Mouse (Mus musculus): Measurements from ENCODE around the gene Kdm2b. TPM values are rescaled to one million over a fixed set of nuclear protein-coding genes. Genes with fewer than 3 reads are reported as not detected.

Gene Kdm2b
- polyA plus RNA-seq, 1 experiment = 10.1 TPM

- H3K79me2 ChIP-seq (ENCODE audit: control insufficient read depth, insufficient read depth) = peaks cover under 1% of the 10 kb centered on the region
- no peaks in the 10 kb centered on the region for H3K27me3 ChIP-seq (ENCODE audit: control insufficient read depth, insufficient read depth, insufficient read length)
- no peak overlapping the region for H3ac ChIP-seq (ENCODE audit: control insufficient read depth, insufficient read length)
- no peak overlapping the region for H3K4me2 ChIP-seq (ENCODE audit: low read depth)
- no peak overlapping the region for H3K4me3 ChIP-seq
- no peak for TF ChIP-seq TCF12 (IDR thresholded peaks at IDR 0.05; ENCODE audit: insufficient read depth, poor library complexity, severe bottlenecking)
- no peak for TF ChIP-seq E2F4 (IDR thresholded peaks at IDR 0.05; ENCODE audit: insufficient read depth)
- TF ChIP-seq REST (IDR thresholded peaks at IDR 0.05; ENCODE audit: insufficient read depth, insufficient read length) = no peak
- no peaks in the 10 kb centered on the region for H3K36me3 ChIP-seq (ENCODE audit: control insufficient read depth, insufficient read depth)
Measured at GRCm38 (mm10) chr5:122893270-122893669, 96.4 kb downstream of the Kdm2b start.

GRCm38 (mm10) chr5:122890396-122890795 is 99.2 kb downstream of the Kdm2b start:
- no peak for TF ChIP-seq POLR2A (IDR thresholded peaks at IDR 0.05; ENCODE audit: insufficient read length, low read depth)
- TF ChIP-seq MAX (IDR thresholded peaks at IDR 0.05; ENCODE audit: low read depth) = no peak
- no peak for TF ChIP-seq MYOD1 (IDR thresholded peaks at IDR 0.05; ENCODE audit: control insufficient read depth in 1 of 3, insufficient read length in 2 of 3, low read depth in 2 of 3)
- TF ChIP-seq TCF12 (IDR thresholded peaks at IDR 0.05; ENCODE audit: insufficient read depth, poor library complexity, severe bottlenecking) = no peak
- no peak for TF ChIP-seq MYOG (IDR thresholded peaks at IDR 0.05; ENCODE audit: control insufficient read depth in 1 of 3, insufficient read depth in 1 of 3, insufficient read length in 2 of 3, low read depth in 2 of 3)
- TF ChIP-seq REST (IDR thresholded peaks at IDR 0.05; ENCODE audit: insufficient read depth, insufficient read length) = no peak
- no peaks in the 10 kb centered on the region for H3K27me3 ChIP-seq (ENCODE audit: control insufficient read depth, insufficient read depth, insufficient read length)
- H3K79me2 ChIP-seq (ENCODE audit: control insufficient read depth, insufficient read depth) = peaks cover under 1% of the 10 kb centered on the region
- H3K4me3 ChIP-seq = no peak overlapping the region
- H3K36me3 ChIP-seq (ENCODE audit: control insufficient read depth, insufficient read depth) = no peaks in the 10 kb centered on the region
- H3K4me2 ChIP-seq (ENCODE audit: low read depth) = no peak overlapping the region
- H3ac ChIP-seq (ENCODE audit: control insufficient read depth, insufficient read length) = no peak overlapping the region

- Histone ChIP-seq H3K27me3 (ENCODE audit: control insufficient read depth, insufficient read depth, insufficient read length) (no peaks in the 10 kb centered on the region), H3K4me3 (no peak overlapping the region), H3K36me3 (ENCODE audit: control insufficient read depth, insufficient read depth) (no peaks in the 10 kb centered on the region), H3K4me2 (ENCODE audit: low read depth) (no peak overlapping the region), H3K79me2 (ENCODE audit: control insufficient read depth, insufficient read depth) (peaks cover 7% of the 10 kb centered on the region), H3ac (ENCODE audit: control insufficient read depth, insufficient read length) (no peak overlapping the region)
- TF ChIP-seq MAX (IDR thresholded peaks at IDR 0.05; ENCODE audit: low read depth) (no peak), SRF (IDR thresholded peaks at IDR 0.05; ENCODE audit: control insufficient read depth, insufficient read length, low read depth) (no peak), REST (IDR thresholded peaks at IDR 0.05; ENCODE audit: insufficient read depth, insufficient read length) (no peak), E2F4 (IDR thresholded peaks at IDR 0.05; ENCODE audit: insufficient read depth) (no peak), POLR2AphosphoS2 (IDR thresholded peaks at IDR 0.05; ENCODE audit: insufficient read length, low read depth) (no peak), MYOD1 (IDR thresholded peaks at IDR 0.05; ENCODE audit: control insufficient read depth in 1 of 3, insufficient read length in 2 of 3, low read depth in 2 of 3) (no peak), MYOG (IDR thresholded peaks at IDR 0.05; ENCODE audit: control insufficient read depth in 1 of 3, insufficient read depth in 1 of 3, insufficient read length in 2 of 3, low read depth in 2 of 3) (no peak), CEBPB (IDR thresholded peaks at IDR 0.05; ENCODE audit: insufficient read depth, poor library complexity, severe bottlenecking) (no peak), POLR2A (IDR thresholded peaks at IDR 0.05; ENCODE audit: insufficient read length, low read depth) (no peak), USF1 (IDR thresholded peaks at IDR 0.05; ENCODE audit: low read depth) (no peak), TCF12 (IDR thresholded peaks at IDR 0.05; ENCODE audit: insufficient read depth, poor library complexity, severe bottlenecking) (no peak)
Measured at GRCm38 (mm10) chr5:122888612-122889214, 100.9 kb downstream of the Kdm2b start.

- Histone ChIP-seq H3ac (ENCODE audit: control insufficient read depth, insufficient read length) (no peak overlapping the region), H3K27me3 (ENCODE audit: control insufficient read depth, insufficient read depth, insufficient read length) (no peaks in the 10 kb centered on the region), H3K79me2 (ENCODE audit: control insufficient read depth, insufficient read depth) (peaks cover 7% of the 10 kb centered on the region), H3K36me3 (ENCODE audit: control insufficient read depth, insufficient read depth) (no peaks in the 10 kb centered on the region), H3K4me3 (no peak overlapping the region), H3K4me2 (ENCODE audit: low read depth) (no peak overlapping the region)
- TF ChIP-seq CEBPB (IDR thresholded peaks at IDR 0.05; ENCODE audit: insufficient read depth, poor library complexity, severe bottlenecking) (no peak), MAX (IDR thresholded peaks at IDR 0.05; ENCODE audit: low read depth) (no peak), MYOG (IDR thresholded peaks at IDR 0.05; ENCODE audit: control insufficient read depth in 1 of 3, insufficient read depth in 1 of 3, insufficient read length in 2 of 3, low read depth in 2 of 3) (no peak), E2F4 (IDR thresholded peaks at IDR 0.05; ENCODE audit: insufficient read depth) (no peak), SRF (IDR thresholded peaks at IDR 0.05; ENCODE audit: control insufficient read depth, insufficient read length, low read depth) (no peak), POLR2AphosphoS2 (IDR thresholded peaks at IDR 0.05; ENCODE audit: insufficient read length, low read depth) (no peak), TCF12 (IDR thresholded peaks at IDR 0.05; ENCODE audit: insufficient read depth, poor library complexity, severe bottlenecking) (no peak)
Measured at GRCm38 (mm10) chr5:122887926-122888611, 101.6 kb downstream of the Kdm2b start.

GRCm38 (mm10) chr5:122887033-122887432 is 102.6 kb downstream of the Kdm2b start:
- TF ChIP-seq CEBPB (IDR thresholded peaks at IDR 0.05; ENCODE audit: insufficient read depth, poor library complexity, severe bottlenecking) (no peak), MYOG (IDR thresholded peaks at IDR 0.05; ENCODE audit: control insufficient read depth in 1 of 3, insufficient read depth in 1 of 3, insufficient read length in 2 of 3, low read depth in 2 of 3) (no peak), TCF12 (IDR thresholded peaks at IDR 0.05; ENCODE audit: insufficient read depth, poor library complexity, severe bottlenecking) (no peak), SRF (IDR thresholded peaks at IDR 0.05; ENCODE audit: control insufficient read depth, insufficient read length, low read depth) (no peak), MYOD1 (IDR thresholded peaks at IDR 0.05; ENCODE audit: control insufficient read depth in 1 of 3, insufficient read length in 2 of 3, low read depth in 2 of 3) (no peak), POLR2AphosphoS2 (IDR thresholded peaks at IDR 0.05; ENCODE audit: insufficient read length, low read depth) (no peak), MAX (IDR thresholded peaks at IDR 0.05; ENCODE audit: low read depth) (no peak), REST (IDR thresholded peaks at IDR 0.05; ENCODE audit: insufficient read depth, insufficient read length) (no peak), USF1 (IDR thresholded peaks at IDR 0.05; ENCODE audit: low read depth) (no peak), E2F4 (IDR thresholded peaks at IDR 0.05; ENCODE audit: insufficient read depth) (no peak), TCF3 (IDR thresholded peaks at IDR 0.05; ENCODE audit: insufficient read length, low read depth) (no peak), POLR2A (IDR thresholded peaks at IDR 0.05; ENCODE audit: insufficient read length, low read depth) (no peak)
- Histone ChIP-seq H3K4me2 (ENCODE audit: low read depth) (no peak overlapping the region), H3K36me3 (ENCODE audit: control insufficient read depth, insufficient read depth) (no peaks in the 10 kb centered on the region), H3K79me2 (ENCODE audit: control insufficient read depth, insufficient read depth) (peaks cover 7% of the 10 kb centered on the region), H3K4me3 (no peak overlapping the region), H3K27me3 (ENCODE audit: control insufficient read depth, insufficient read depth, insufficient read length) (no peaks in the 10 kb centered on the region), H3ac (ENCODE audit: control insufficient read depth, insufficient read length) (no peak overlapping the region)
